Mouse (Mus musculus) G1E-ER4 (cell line): ENCODE results near the gene Hook2. TPM values are rescaled to one million over a fixed set of nuclear protein-coding genes. Genes with fewer than 3 reads are reported as not detected.

Experiments used
- GATA1 ChIP-seq: IDR thresholded peaks from one replicate; pipeline ENCODE4 v1.8.0; 2012; ENCODE audit warnings: low read length, inconsistent platforms
- polyA plus RNA-seq: library from polyadenylated mRNA; stranded (reverse); fragments of >175 nt; gene quantifications from 2 replicates; pipeline ENCODE4 v1.2.3, GENCODE M21; 2012

The Hook2 gene
- polyA plus RNA-seq, 1 experiment: 11.9 TPM

- TF ChIP-seq GATA1: no peak
Observed at GRCm38 (mm10) chr8:85027922-85028321, 37.5 kb downstream of the Hook2 start.

- no peak for TF ChIP-seq GATA1
Observed at GRCm38 (mm10) chr8:85029271-85029670, 38.9 kb downstream of the Hook2 start.

GRCm38 (mm10) chr8:85032622-85033311 is 42.4 kb downstream of the Hook2 start:
- no peak for TF ChIP-seq GATA1

DNA sequence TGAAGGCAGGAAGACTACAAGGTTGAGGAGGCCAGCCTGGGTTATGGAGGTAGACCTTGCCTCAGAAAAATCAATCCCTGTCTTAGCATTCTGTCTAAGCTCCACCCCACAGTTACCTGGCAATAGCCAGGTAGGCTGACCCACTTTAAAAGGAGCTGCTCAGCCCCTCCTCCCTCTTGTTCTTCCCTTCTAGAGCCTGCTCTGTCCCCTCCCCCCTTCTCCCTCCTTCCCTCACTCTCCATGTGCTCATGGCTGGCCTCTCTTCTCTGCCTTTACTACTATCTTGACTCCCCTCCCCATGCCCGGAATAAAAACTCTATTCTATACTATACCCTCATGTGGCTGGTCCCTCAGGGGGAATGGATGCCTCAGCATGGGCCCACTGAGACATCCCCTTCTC is 43.5 kb downstream of the Hook2 start:
- TF ChIP-seq GATA1: no peak

DNA sequence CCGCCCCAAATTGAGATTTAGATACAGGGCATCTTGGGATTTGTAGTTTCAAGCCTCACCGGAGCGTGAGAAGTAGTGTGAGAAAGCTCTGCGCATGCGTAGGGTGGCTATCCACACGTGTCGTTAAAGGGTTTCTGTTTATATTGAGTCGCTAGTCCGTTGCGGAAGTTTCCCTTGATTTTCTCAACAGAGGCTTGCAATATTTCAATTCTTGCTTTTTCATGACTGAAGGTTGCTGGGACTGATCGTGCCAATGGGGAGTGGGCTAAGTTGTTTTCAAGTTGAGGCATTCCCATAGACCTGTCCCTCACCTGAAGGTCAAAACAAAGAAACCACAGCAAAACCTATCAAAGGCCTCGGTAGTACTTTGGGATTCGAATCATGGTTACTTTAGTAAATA is 44.4 kb downstream of the Hook2 start:
- no peak for TF ChIP-seq GATA1

DNA sequence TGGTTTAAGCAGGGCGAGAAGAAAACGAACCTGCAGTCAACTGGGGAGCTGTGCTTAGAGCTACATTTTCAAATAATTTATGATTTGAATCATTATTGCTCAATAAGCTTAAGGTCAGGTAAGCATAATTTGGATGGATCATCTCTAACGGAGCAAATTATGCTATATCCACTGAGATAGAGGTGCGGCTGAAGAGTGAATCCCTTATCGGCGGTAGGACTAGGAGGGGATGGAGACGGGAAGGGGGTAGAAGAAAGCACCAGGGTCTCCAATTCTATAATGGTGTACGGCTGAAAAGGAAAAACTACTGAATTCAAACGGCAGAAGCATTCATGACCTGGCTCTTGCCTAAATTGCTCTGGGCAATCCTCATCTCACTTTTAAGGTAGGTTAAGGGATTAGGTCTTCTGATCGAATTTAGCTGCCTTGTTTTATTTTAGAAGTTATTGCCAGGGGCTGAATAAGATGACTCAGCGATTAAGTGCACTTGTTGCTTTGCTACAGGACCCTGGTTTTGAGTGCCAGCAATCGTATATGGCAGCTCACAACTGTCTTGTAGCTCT is 44.8 kb downstream of the Hook2 start:
- no peak for TF ChIP-seq GATA1

DNA sequence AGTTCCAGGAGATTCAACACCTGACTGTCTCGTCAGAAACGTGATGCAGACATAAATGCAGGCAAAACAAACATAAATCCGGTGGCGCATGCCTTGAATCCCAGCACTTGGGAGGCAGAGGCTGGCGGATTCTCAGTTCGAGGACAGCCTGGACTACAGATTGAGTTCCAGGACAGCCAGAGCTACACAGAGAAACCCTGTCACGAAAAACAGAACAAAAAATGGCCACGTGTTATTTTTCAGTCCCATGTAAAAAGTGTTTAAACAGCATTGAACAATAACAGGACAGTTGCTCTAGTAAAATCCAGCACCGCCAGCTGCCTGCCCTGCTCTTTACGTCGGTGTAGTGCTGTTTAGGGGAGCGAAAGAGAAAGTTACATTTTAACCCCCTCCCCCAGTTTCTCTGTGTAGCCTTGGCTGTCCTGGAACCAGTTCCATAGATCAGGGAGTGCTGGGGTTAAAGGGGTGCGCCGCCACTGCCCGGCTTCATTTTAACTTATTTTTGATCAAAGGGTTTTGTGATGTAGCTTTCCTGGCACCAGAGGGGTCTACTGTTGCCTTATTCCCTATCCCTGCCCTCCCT is 45.4 kb downstream of the Hook2 start:
- no peak for TF ChIP-seq GATA1

GRCm38 (mm10) chr8:85036381-85036717 is 45.9 kb downstream of the Hook2 start:
- TF ChIP-seq GATA1: no peak

- no peak for TF ChIP-seq GATA1
Observed at GRCm38 (mm10) chr8:85036718-85037365, 46.4 kb downstream of the Hook2 start, which contains the start of gene Tnpo2. Tnpo2 (plus strand) TSS chr8:85036915.

- TF ChIP-seq GATA1: no peak
Observed at GRCm38 (mm10) chr8:85037366-85037680, 46.9 kb downstream of the Hook2 start.

- no peak for TF ChIP-seq GATA1
Observed at GRCm38 (mm10) chr8:85037681-85038531, 47.5 kb downstream of the Hook2 start.

DNA sequence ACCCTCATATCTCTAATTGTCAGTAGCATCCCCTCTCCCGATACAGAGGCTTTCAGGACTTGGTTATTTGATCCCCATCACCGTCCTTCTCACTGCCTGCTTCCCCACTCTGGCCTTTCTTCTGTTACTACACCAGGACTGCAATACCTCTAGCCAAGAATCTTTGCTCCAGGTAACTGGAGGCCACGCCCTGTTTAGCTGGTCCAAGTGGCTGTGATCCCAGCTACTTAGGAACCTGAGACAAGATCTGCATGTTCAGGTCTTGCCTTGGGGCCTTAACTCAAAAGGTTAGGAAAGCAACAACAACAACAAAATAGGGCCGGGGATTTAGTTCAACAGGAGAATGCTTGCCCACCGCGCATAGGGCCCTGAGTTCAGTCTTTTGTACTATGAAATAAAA is 53.2 kb downstream of the Hook2 start:
- no peak for TF ChIP-seq GATA1

Other genes starting within 250 kb of the Hook2 start
- gene Nfix, start 190.3 kb upstream of the Hook2 start, polyA plus RNA-seq: 16.4 and 17.8 TPM in 2 replicates
- 1.6 and 1.7 TPM in 2 replicates for gene Dand5, start 167.8 kb upstream of the Hook2 start, polyA plus RNA-seq
- 88.2 and 112 TPM in 2 replicates for gene Gadd45gip1, start 159.1 kb upstream of the Hook2 start, polyA plus RNA-seq
- 615 and 707 TPM in 2 replicates for gene Rad23a, start 149.9 kb upstream of the Hook2 start, polyA plus RNA-seq
- gene Calr, start 143.7 kb upstream of the Hook2 start, polyA plus RNA-seq: 315 and 318 TPM in 2 replicates
- gene Farsa, start 133.6 kb upstream of the Hook2 start, polyA plus RNA-seq: 149 and 179 TPM in 2 replicates
- gene Syce2, start 118.5 kb upstream of the Hook2 start, polyA plus RNA-seq: 77.8 and 102 TPM in 2 replicates
- 89.9 and 98.4 TPM in 2 replicates for gene Gcdh, start 96.7 kb upstream of the Hook2 start, polyA plus RNA-seq
- gene Klf1, start 88.7 kb upstream of the Hook2 start, polyA plus RNA-seq: 371 and 477 TPM in 2 replicates
- 25.4 and 75.0 TPM in 2 replicates for gene Dnase2a, start 82.0 kb upstream of the Hook2 start, polyA plus RNA-seq
- 0.46 and 0.50 TPM in 2 replicates for gene Mast1, start 53.2 kb upstream of the Hook2 start, polyA plus RNA-seq
- not detected in 2 replicates for gene Rtbdn, start 43.6 kb upstream of the Hook2 start, polyA plus RNA-seq
- not detected in 2 replicates for gene Gm49661, start 21.2 kb upstream of the Hook2 start, polyA plus RNA-seq
- 29.7 and 136 TPM in 2 replicates for gene Prdx2, start 21.0 kb upstream of the Hook2 start, polyA plus RNA-seq
- 725 and 803 TPM in 2 replicates for gene Rnaseh2a, start 20.8 kb upstream of the Hook2 start, polyA plus RNA-seq
- 68.1 and 95.2 TPM in 2 replicates for gene Junb, start 11.9 kb upstream of the Hook2 start, polyA plus RNA-seq
- gene Best2, start 23.9 kb downstream of the Hook2 start, polyA plus RNA-seq: 0.03 TPM in 2 replicates
- 97.2 and 187 TPM in 2 replicates for gene Asna1, start 34.7 kb downstream of the Hook2 start, polyA plus RNA-seq
- gene Trir, start 36.2 kb downstream of the Hook2 start, polyA plus RNA-seq: 299 and 448 TPM in 2 replicates
- 17.1 and 25.1 TPM in 2 replicates for gene Tnpo2, start 46.3 kb downstream of the Hook2 start, polyA plus RNA-seq
- gene Fbxw9, start 69.5 kb downstream of the Hook2 start, polyA plus RNA-seq: 24.7 and 27.7 TPM in 2 replicates
- 1.1 and 1.3 TPM in 2 replicates for gene Gm5741, start 77.4 kb downstream of the Hook2 start, polyA plus RNA-seq
- gene Dhps, start 81.2 kb downstream of the Hook2 start, polyA plus RNA-seq: 35.9 and 40.4 TPM in 2 replicates
- 4.1 and 22.5 TPM in 2 replicates for gene Wdr83os, start 90.1 kb downstream of the Hook2 start, polyA plus RNA-seq
- gene Wdr83, start 90.7 kb downstream of the Hook2 start, polyA plus RNA-seq: 18.1 and 45.7 TPM in 2 replicates
- 9.5 and 11.4 TPM in 2 replicates for gene Man2b1, start 92.7 kb downstream of the Hook2 start, polyA plus RNA-seq
- not detected in 2 replicates for gene Zfp791, start 132.5 kb downstream of the Hook2 start, polyA plus RNA-seq
- gene Cks1brt, start 161.3 kb downstream of the Hook2 start, polyA plus RNA-seq: not detected in 2 replicates
- not detected in 2 replicates for gene Olfr371, start 235.4 kb downstream of the Hook2 start, polyA plus RNA-seq